Mouse (Mus musculus): ENCODE results near the gene Cnksr3.

- TF ChIP-seq MAX (IDR thresholded peaks at IDR 0.05; ENCODE audit: low read depth), result no peak
- TF ChIP-seq POLR2A (IDR thresholded peaks at IDR 0.05; ENCODE audit: insufficient read length, low read depth), result no peak
- TF ChIP-seq POLR2AphosphoS2 (IDR thresholded peaks at IDR 0.05; ENCODE audit: insufficient read length, low read depth), result no peak
- TF ChIP-seq TCF3 (IDR thresholded peaks at IDR 0.05; ENCODE audit: insufficient read length, low read depth), result no peak
- TF ChIP-seq USF1 (IDR thresholded peaks at IDR 0.05; ENCODE audit: low read depth), result no peak
- no peak for TF ChIP-seq MYOD1 (IDR thresholded peaks at IDR 0.05; ENCODE audit: control insufficient read depth in 1 of 3, insufficient read length in 2 of 3, low read depth in 2 of 3)
- no peak for TF ChIP-seq E2F4 (IDR thresholded peaks at IDR 0.05; ENCODE audit: insufficient read depth)
- no peak for TF ChIP-seq SRF (IDR thresholded peaks at IDR 0.05; ENCODE audit: control insufficient read depth, insufficient read length, low read depth)
- no peak for TF ChIP-seq REST (IDR thresholded peaks at IDR 0.05; ENCODE audit: insufficient read depth, insufficient read length)
- TF ChIP-seq CEBPB (IDR thresholded peaks at IDR 0.05; ENCODE audit: insufficient read depth, poor library complexity, severe bottlenecking), result no peak
- no peak for TF ChIP-seq MYOG (IDR thresholded peaks at IDR 0.05; ENCODE audit: control insufficient read depth in 1 of 3, insufficient read depth in 1 of 3, insufficient read length in 2 of 3, low read depth in 2 of 3)
- TF ChIP-seq TCF12 (IDR thresholded peaks at IDR 0.05; ENCODE audit: insufficient read depth, poor library complexity, severe bottlenecking), result no peak
These were observed 9.5 kb downstream of the Cnksr3 start for GRCm38 (mm10) chr10:7202576-7202975.

All from myocyte (in vitro differentiated cells).